Mouse (Mus musculus): ENCODE measurements around the gene Enkd1.

The Enkd1 gene

GRCm38 (mm10) chr8:105700966-105701824, 6.8 kb downstream of the Enkd1 start, which contains the start of the genes Acd and Pard6a:
Gene Acd (minus strand): TSS chr8:105701102.
Gene Pard6a (plus strand): TSS chr8:105701148.
- DNase-seq (ENCODE audit: low spot score): peak; percentile 97

- no peak for DNase-seq (ENCODE audit: low spot score)
Measured at GRCm38 (mm10) chr8:105700566-105700965, 7.4 kb downstream of the Enkd1 start.

GRCm38 (mm10) chr8:105699488-105700215, 8.4 kb downstream of the Enkd1 start:
- DNase-seq (ENCODE audit: low spot score): no peak

- no peak for DNase-seq (ENCODE audit: low spot score)
Measured at GRCm38 (mm10) chr8:105698734-105699133, 9.3 kb downstream of the Enkd1 start.

- DNase-seq (ENCODE audit: low spot score): no peak
Measured at GRCm38 (mm10) chr8:105697196-105697780, 10.7 kb downstream of the Enkd1 start.

GRCm38 (mm10) chr8:105695080-105695780, 12.8 kb downstream of the Enkd1 start:
- no peak for DNase-seq (ENCODE audit: low spot score)

- DNase-seq (ENCODE audit: low spot score): no peak
Measured at GRCm38 (mm10) chr8:105694051-105694799, 13.8 kb downstream of the Enkd1 start.

- no peak for DNase-seq (ENCODE audit: low spot score)
Measured at GRCm38 (mm10) chr8:105693648-105694047, 14.4 kb downstream of the Enkd1 start.

- DNase-seq (ENCODE audit: low spot score): no peak
Measured at GRCm38 (mm10) chr8:105692449-105693182, 15.4 kb downstream of the Enkd1 start.

- DNase-seq (ENCODE audit: low spot score): no peak
Measured at GRCm38 (mm10) chr8:105690978-105691377, 17.0 kb downstream of the Enkd1 start.

GRCm38 (mm10) chr8:105689983-105690360, 18.0 kb downstream of the Enkd1 start:
- DNase-seq (ENCODE audit: low spot score): no peak

- DNase-seq (ENCODE audit: low spot score): no peak
Measured at GRCm38 (mm10) chr8:105689256-105689982, 18.6 kb downstream of the Enkd1 start.

- DNase-seq (ENCODE audit: low spot score): no peak
Measured at GRCm38 (mm10) chr8:105688242-105688752, 19.7 kb downstream of the Enkd1 start.

GRCm38 (mm10) chr8:105687512-105687911, 20.5 kb downstream of the Enkd1 start:
- no peak for DNase-seq (ENCODE audit: low spot score)

- no peak for DNase-seq (ENCODE audit: low spot score)
Measured at GRCm38 (mm10) chr8:105686551-105686950, 21.5 kb downstream of the Enkd1 start.

- DNase-seq (ENCODE audit: low spot score): peak; percentile 69
Measured at GRCm38 (mm10) chr8:105685796-105686308, 22.2 kb downstream of the Enkd1 start, which contains the start of gene Carmil2. Gene Carmil2 (plus strand): TSS chr8:105686274.

GRCm38 (mm10) chr8:105685325-105685724, 22.7 kb downstream of the Enkd1 start:
- no peak for DNase-seq (ENCODE audit: low spot score)

GRCm38 (mm10) chr8:105677891-105678290, 30.1 kb downstream of the Enkd1 start:
- no peak for DNase-seq (ENCODE audit: low spot score)

- no peak for DNase-seq (ENCODE audit: low spot score)
Measured at GRCm38 (mm10) chr8:105661167-105661566, 46.8 kb downstream of the Enkd1 start.

All from spleen, adult 12 weeks (tissue).